Mouse (Mus musculus): ENCODE data around the gene Itgb2.

Gene Itgb2

GRCm38 (mm10) chr10:77530140-77530539 is at the start of gene Itgb2:
Gene Itgb2 (plus strand): TSS chr10:77530252.
- DNase-seq (ENCODE audit: low spot score): no peak

DNA sequence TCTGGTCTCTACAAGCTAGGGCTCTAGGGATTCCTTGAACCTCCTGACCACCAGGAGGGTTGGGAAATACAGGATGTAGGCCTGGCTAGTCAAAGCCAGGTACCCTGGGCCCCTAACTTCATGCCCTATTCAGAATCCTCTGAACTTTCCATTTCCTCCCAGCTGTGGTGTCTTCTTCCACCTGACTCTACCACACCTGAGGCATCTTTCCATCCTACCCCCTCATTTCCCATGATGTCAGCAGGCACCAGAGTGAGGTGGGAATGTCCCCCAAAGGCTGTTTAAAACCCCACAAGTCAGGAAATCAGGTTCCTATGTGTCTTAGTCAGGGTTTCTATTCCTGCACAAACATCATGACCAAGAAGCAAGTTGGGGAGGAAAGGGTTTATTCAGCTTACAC is 48.2 kb upstream of the Itgb2 start:
- no peak for DNase-seq (ENCODE audit: low spot score)

DNA sequence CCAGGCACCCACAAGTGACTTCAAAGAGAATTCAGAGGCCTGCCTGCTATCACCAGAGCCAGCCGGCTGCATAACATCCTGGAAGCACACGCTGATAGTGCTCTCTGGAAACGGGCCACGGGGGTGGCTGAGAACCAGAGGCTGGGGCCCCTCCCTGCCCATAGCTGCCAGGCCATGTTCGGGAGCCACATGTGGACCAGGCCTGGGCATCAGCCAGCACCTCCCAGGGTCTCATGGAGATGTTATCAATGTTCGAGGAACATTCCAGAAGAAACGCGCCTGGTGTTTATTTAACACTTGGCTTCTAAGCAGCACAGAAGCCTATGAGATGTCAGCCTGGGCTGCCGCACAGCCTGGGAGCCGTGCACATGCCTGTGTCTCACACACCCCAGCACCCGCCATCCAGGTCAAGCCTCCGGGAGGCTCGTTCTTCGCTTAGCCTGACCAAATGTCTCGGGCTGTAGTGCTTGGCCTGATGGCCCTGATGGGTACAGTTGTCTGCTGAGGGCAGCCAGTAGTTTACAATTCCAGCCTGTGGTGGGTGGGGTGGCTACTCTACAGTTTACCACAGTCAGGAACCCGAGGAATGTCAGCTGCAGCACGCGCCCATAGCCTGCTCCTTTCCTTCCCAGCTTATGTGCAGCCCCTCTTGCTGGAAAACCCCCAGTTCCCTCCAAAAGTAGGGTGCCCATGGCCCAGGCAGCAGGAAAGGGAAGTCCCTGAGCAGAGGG is 45.7 kb upstream of the Itgb2 start:
- DNase-seq (ENCODE audit: low spot score): peak; percentile 40

- no peak for DNase-seq (ENCODE audit: low spot score)
Observed at GRCm38 (mm10) chr10:77485786-77486185, 44.3 kb upstream of the Itgb2 start.

DNA sequence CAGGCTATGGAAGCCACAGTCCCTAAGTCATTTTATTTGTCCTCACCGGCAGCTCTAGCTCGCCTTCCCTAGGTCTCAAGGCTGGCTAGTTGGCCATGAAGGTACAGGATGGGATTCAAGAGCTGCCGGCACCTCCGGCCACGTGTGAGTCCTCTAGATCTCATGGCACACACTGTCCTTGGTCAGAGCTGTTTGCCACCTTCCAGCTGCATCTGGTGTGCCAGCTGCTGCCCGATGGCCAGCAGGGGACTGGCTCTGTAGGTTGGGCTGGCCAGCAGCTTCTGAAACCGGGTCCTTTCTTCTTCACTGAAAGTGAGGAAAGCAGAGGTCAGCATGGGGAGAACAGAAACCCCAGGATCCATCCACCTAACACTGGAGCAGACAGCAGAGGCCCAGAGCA is 41.9 kb upstream of the Itgb2 start:
- DNase-seq (ENCODE audit: low spot score): no peak

DNA sequence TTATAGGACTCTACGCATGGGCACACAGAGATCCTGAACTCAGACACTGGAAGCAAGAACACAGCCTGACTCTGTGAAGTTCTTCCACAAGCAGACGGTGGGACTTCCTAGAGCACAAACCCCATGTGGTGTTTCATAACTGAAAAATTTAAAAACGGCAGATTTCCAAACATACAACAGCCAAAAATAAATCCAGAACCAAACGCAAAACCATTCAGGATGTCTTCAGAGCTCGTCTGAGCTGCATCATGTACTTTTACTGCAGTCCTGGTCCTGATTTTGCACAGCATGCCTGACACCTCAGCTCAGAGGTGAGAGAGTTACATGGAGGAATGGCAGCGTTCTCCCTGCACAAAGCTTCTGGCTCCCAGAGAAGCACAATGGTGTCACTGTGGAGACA is 38.5 kb upstream of the Itgb2 start:
- no peak for DNase-seq (ENCODE audit: low spot score)

DNA sequence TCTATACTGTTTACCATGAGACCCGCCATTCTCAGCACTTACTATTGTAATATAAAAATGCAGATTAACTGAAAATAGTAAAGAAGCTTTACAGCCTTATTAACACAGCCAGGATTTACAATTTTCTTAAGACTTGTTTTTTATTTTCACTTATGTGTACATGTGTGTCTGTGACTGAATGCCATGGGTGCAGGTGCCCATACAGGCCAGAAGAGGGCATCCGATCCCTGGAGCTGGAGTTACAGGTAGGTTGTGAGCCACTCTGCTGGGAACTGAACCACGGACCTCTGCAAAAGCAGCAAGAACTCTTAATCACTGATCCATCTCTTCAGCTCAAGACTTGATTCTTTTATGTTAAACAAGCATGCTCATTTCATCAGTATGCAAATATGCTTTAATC is 37.2 kb upstream of the Itgb2 start:
- DNase-seq (ENCODE audit: low spot score): no peak

- DNase-seq (ENCODE audit: low spot score): no peak
Observed at GRCm38 (mm10) chr10:77497185-77497584, 32.9 kb upstream of the Itgb2 start.

DNA sequence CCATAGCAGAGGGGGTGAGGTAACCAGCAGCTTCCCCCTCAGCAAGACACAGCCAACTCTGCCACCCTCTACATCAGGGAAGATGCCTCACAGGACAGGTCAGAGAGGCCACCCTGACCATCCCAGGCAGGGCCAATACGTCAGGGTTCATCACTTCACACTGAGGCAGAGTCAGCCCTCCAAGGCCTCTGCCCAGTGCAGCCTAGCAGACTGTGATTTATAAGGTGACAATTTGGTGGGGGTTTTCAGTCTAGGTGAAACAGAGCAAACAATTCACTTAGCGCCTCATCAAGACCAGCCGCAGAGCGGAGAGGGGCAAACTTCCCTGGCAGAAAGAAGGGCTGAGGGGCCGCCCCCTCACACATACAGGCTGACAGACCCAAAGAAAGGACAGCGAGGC is 31.8 kb upstream of the Itgb2 start:
- DNase-seq (ENCODE audit: low spot score): no peak

DNA sequence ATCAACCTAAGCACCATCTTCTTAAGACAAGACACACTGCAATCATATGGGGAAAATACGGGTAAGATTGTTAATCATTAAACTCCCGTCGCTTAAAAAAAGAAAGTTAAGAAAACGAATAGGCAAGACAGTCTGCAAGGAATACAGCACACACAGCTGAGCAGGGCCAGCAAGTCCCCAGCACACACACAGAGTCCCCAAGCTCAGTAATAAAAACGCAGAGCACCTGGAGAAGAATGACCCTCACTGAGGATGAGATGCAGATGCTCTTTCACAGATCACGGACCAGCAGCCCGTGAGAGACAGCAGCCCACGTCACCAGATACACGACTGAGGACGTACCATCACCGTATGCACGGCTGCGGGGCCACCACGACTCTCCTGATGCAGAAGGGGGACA is 29.4 kb upstream of the Itgb2 start:
- no peak for DNase-seq (ENCODE audit: low spot score)

DNA sequence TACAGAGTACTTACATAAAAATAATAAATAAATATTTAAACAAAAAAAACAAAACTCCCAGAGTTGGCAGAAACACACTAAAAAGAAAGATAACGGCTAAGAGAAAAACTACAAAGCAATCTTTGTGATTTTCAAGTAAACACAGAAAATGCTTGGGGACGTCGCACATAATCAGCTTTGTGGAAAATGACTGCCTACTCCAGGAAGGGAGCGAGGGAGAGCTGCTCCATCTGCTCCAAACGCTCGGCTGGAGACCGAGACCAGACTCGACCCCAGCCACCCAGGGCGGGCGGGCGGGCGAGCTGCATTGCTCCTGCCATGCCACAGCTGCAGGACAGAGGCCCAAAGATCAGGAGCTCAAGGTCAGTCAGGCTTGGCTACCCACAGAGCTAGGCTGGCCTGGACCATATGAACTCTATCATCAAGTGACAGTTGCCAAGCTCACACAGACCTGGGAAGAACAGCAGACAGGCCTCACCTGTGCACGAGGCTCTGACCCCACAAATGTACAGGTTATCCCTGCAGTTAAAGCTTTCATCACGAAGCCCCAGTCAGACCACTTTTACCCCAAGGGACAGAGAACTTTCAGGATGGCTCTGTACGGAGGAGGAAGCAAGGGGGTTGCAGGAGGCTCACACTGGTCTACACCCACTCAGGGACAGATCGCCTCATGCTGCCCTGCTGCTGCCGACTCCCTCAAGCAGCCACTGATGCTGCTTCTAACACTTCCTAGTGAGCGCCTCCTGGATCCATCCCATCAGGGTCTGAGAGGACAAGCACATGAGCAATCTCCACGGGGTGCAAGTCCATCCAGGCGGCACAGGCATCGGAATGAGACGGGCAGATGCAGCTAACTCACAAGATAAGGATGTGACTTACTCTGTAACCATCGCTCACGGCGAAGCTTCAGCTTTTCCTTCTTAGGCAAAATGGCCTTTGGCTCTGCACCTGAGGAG is 26.8 kb upstream of the Itgb2 start:
- no peak for DNase-seq (ENCODE audit: low spot score)

DNA sequence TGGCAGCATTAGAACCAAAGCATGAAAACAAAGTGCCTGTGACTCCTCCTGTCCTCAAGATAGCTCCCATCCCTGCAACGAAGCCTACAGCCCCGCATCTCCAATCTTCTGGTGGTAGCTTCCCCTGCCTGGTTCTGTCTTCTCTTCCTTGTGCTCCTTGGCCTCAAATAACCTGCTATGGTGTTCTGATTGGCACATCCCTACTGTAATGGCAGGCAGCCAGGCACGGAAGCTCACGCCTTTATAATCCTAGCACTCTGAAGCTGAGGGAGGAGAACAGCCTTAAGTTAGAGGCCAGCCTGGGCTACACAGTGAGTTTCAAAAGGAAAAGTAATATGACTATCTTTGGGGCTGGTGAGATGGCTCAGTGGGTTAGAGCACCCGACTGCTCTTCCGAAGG is 25.9 kb upstream of the Itgb2 start:
- DNase-seq (ENCODE audit: low spot score): no peak

- DNase-seq (ENCODE audit: low spot score): no peak
Observed at GRCm38 (mm10) chr10:77506526-77506925, 23.5 kb upstream of the Itgb2 start.

- no peak for DNase-seq (ENCODE audit: low spot score)
Observed at GRCm38 (mm10) chr10:77506961-77507577, 23.0 kb upstream of the Itgb2 start.

GRCm38 (mm10) chr10:77507779-77508178 is 22.3 kb upstream of the Itgb2 start:
- no peak for DNase-seq (ENCODE audit: low spot score)

DNA sequence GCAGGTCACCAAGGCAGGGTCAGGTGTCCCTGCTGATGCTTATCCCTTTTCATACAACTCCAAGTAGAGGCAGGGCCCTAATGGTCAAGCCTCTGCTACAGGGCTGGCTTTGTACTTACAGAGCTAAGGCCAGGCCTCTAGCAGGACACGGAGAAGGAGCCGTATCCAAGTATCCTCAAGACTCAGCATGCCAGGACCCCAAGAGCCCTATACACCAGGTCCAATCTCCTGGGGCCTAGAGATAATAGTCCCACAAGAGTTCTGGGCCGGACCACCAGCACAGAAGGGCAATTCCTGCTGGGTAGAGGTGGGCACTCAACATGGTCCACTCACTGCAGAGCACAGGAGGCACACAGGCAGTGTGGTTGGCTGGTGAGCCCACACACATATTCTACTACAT is 21.3 kb upstream of the Itgb2 start:
- DNase-seq (ENCODE audit: low spot score): no peak

DNA sequence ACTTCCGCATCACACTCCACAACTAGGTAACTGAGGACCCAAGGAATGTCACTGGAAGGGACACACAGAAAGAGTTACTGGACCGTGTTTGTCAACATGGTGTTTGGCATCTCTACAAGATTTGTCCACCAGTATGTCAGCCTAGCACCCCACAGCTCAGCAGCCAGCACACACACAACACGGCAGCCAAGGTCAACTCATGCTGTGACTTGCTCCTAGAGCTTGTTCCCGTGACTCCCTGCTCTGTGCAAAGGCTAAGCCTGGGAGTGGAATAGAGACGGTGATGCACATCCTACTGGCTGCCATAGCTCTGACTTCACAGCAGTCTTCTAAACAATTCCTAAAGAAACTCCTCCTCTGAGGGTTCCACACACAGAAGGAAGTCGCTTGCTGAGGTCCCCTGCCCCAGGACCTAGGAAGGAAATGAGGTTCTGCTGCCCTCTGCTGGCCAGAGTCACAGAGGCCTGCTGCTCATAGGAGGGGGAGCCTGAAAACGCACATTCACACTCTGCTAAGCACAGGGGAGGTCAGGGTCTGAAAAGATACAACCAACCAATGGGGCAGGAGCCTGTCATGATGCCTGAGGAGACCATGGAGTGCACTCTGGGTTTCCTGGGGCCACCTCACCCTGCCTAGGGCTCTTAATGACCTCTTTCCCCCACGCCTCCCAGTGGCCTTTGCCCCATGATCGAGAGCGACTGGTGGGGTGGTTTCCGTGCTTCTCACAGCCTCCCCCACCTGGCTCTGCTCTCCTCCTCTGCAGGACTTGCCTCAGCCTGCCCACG is 20.5 kb upstream of the Itgb2 start:
- peak; percentile 91 for DNase-seq (ENCODE audit: low spot score)

DNA sequence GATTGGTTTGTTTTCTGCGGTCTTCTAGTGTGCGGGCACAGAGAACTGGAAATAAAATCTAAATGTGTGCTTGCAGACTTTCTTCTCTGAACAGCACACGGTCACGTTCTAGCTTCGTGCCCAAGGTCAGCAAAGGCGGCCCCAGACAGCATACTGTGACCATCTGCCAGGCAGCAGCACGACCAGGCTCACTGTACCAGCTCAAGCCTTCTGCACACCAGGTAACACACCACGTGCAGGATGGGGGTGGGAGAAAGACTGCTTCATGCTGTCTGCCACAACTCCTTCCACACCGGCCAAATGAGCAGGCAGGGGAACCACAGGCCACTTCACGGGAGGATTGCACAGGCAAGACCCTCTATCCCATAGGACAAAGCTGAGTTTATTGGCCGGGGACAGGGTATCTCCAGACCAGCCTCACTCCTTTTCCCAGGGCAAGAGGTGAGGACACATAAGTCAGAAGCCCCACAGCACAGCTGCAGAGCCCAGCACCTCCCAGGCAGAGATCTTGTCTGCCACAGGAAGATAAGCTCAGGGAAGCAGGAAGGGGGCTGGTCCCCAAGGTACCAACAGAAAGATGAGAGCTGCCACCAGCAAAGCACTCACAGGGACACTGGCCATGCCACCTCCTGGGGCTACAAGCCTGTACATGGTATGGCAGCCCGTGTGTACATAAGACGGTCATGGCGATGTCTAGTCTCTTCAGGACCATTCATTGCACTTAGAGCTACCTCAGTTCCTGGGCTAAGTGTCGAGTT is 19.6 kb upstream of the Itgb2 start:
- no peak for DNase-seq (ENCODE audit: low spot score)

DNA sequence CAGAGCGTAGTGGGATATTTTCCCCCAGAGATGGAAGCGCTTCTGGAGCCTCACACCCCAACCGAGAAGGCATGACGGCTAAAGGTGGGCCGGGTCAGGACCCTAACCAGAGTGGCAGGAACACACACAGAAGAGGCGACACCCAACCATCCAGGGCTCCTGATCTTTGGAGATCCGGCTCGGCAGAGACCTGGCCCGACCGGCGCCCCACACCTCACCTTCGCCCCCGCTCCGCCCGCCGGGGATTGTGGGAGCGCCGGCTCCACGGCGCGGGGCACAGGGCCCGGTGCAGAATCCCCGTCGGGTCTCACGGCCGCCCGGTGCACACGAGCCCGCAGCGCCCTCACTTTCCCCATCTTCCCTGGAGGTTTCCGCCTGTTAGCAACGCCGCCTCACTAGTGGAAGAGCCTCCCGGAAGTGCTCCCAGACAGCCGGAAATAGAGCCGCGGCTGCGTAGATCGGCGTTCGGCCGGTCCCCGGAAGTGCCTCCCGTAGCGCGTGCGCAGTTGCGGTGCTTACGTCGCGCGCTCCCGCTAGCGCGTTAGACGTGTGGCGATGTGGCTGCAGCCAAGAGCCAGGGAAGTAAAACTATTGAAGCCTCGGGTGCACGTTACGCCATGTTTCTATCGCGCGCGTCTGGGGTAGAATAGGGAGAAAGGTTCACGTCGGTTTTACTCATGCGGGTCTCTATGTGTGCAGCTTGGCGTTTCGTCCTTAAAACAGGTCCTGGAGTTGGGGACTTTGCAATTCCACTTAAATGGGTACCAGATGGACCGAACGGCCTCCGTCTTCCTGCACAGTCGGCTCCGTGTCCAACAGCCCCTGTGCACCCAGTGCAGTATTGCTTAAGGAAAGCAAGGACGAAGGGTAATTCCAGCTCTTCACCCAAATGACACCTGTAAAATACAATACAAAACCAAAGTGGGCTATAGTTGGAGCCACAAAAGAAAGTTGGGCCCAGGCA is 14.4 kb upstream of the Itgb2 start, which contains the start of gene Fam207a:
TSS of gene Fam207a (minus strand) at position 401 of the 964 bp plus-strand sequence.
- DNase-seq (ENCODE audit: low spot score): peak; percentile 96

DNA sequence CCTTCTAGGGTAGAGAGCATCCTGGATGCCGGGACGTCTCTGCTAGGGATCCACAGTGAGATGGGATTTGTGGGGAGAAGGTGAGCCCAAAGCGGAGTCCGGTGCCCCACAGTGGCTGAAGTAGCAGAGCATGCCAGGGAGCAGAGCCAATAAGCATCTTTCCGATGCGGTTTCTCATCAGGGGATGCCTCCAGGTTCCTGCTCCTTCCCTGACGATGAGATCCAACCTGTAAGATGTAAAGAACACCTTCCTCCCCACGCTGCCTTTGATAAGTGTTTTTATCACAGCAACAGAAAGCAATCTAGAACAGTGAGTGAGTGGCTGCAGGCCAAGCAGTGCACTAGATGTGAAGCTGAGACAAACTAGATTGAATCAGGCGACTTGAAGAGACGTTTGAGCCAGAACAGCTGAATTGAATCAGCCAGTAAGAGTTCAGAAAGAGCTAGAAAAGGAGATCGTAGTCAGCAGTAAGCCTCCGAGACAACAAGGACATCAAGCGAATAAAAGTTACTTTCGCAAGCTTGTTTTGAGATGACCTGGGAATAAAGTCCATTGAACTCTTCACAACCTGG is 13.6 kb upstream of the Itgb2 start:
- DNase-seq (ENCODE audit: low spot score): no peak

Measured in embryo, embryonic 10.5 days (tissue).